Mouse (Mus musculus) embryonic fibroblast, embryonic 13.5 days (primary cell): Measurements from ENCODE around the gene Usp51. TPM values are rescaled to one million over a fixed set of nuclear protein-coding genes. Genes with fewer than 3 reads are reported as not detected.
A peak's percentile ranks its signal among the peaks of the same experiment; 100 is the strongest.
"Not testable (repeated sequence)": the region's sequence is repeated elsewhere in the genome, so short reads cannot be mapped to it uniquely, and the experiment has no call there.

ENCODE experiments used
- H3K27ac ChIP-seq: 2 replicates; pipeline ENCODE4 v1.5.1; 2012; ENCODE audit warnings: low read length, control low read depth, inconsistent platforms; ENCODE audit not compliant: insufficient read depth
- H3K4me1 ChIP-seq: 2 replicates; pipeline ENCODE4 v1.6.1; 2011; ENCODE audit warnings: low read length; ENCODE audit not compliant: control insufficient read depth, insufficient read depth
- H3K4me3 ChIP-seq: 2 replicates; pipeline ENCODE4 v1.5.1; 2011; ENCODE audit warnings: mild to moderate bottlenecking, control low read depth, low read length; ENCODE audit not compliant: insufficient read depth
- CTCF ChIP-seq: IDR thresholded peaks from 2 replicates; pipeline ENCODE4 v1.5.1; 2011; ENCODE audit warnings: mild to moderate bottlenecking, control low read depth, low read length, moderate library complexity, borderline replicate concordance; ENCODE audit not compliant: insufficient read depth
- POLR2A ChIP-seq: IDR thresholded peaks from 2 replicates; pipeline ENCODE4 v1.6.1; 2011; ENCODE audit warnings: low read depth, mild to moderate bottlenecking, control low read depth, low read length, moderate library complexity
- polyA plus RNA-seq: library from polyadenylated mRNA; stranded (reverse); fragments of >200 nt; gene quantifications from 2 replicates; pipeline ENCODE4 v1.2.4, GENCODE M21; 2011; ENCODE audit warnings: low read depth; ENCODE audit not compliant: missing spikeins, insufficient read length

Gene Usp51
- 0.23 and 0.37 TPM in 2 replicates for polyA plus RNA-seq

GRCm38 (mm10) chrX:153006387-153006841 lies at the start of gene Usp51:
TSS of gene Usp51 (plus strand) at chrX:153006469.
- TF ChIP-seq POLR2A (no peak), CTCF (peak; percentile 65; the same call in 1 of the 2 replicates)
- Histone ChIP-seq H3K27ac (no peak within 1 kb of the TSS), H3K4me3 (peak within 1 kb of the TSS; percentile 73)

GRCm38 (mm10) chrX:152969606-152970005 lies 36.7 kb upstream of the Usp51 start:
- TF ChIP-seq CTCF (no peak), POLR2A (no peak)
- no peak overlapping the region for H3K27ac ChIP-seq
- H3K4me3 ChIP-seq = no peak overlapping the region
- H3K4me1 ChIP-seq = no peaks in the 10 kb centered on the region

More at GRCm38 (mm10) chrX:153006387-153006841, at the start of gene Usp51:
- H3K4me1 ChIP-seq = no peaks in the 10 kb centered on the region

- not testable (repeated sequence) for H3K27ac ChIP-seq, H3K4me3 ChIP-seq, H3K4me1 ChIP-seq
Observed at GRCm38 (mm10) chrX:152973476-152974203, 32.6 kb upstream of the Usp51 start.

GRCm38 (mm10) chrX:152974204-152974661 lies 32.0 kb upstream of the Usp51 start:
- Histone ChIP-seq H3K4me1 (no peaks in the 10 kb centered on the region), H3K27ac (no peak overlapping the region), H3K4me3 (no peak overlapping the region)
- TF ChIP-seq CTCF (no peak), POLR2A (no peak)

- H3K4me1 ChIP-seq = no peaks in the 10 kb centered on the region
- no peak overlapping the region for H3K27ac ChIP-seq
- H3K4me3 ChIP-seq = no peak overlapping the region
- TF ChIP-seq POLR2A (no peak), CTCF (no peak)
Observed at GRCm38 (mm10) chrX:152976538-152976937, 29.7 kb upstream of the Usp51 start.

- Histone ChIP-seq H3K4me3 (no peak overlapping the region), H3K4me1 (no peaks in the 10 kb centered on the region), H3K27ac (no peak overlapping the region)
- TF ChIP-seq POLR2A (no peak), CTCF (no peak)
Observed at GRCm38 (mm10) chrX:152985009-152985408, 21.3 kb upstream of the Usp51 start.

GRCm38 (mm10) chrX:152989852-152990251 lies 16.4 kb upstream of the Usp51 start:
- not testable (repeated sequence) for H3K27ac ChIP-seq, H3K4me3 ChIP-seq, H3K4me1 ChIP-seq

- not testable (repeated sequence) for H3K4me3 ChIP-seq, H3K27ac ChIP-seq, H3K4me1 ChIP-seq
Observed at GRCm38 (mm10) chrX:152996105-152996504, 10.2 kb upstream of the Usp51 start.

GRCm38 (mm10) chrX:153007021-153007684 lies 884 bp downstream of the Usp51 start:
- peak overlapping the region; percentile 73 for H3K4me3 ChIP-seq
- no peaks in the 10 kb centered on the region for H3K4me1 ChIP-seq
- no peak overlapping the region for H3K27ac ChIP-seq
- TF ChIP-seq POLR2A (peak; percentile 49), CTCF (no peak)

- no peak for TF ChIP-seq POLR2A
- no peak for TF ChIP-seq CTCF
- peak overlapping the region; percentile 73 for H3K4me3 ChIP-seq
- H3K27ac ChIP-seq = no peak overlapping the region
- H3K4me1 ChIP-seq = no peaks in the 10 kb centered on the region
Observed at GRCm38 (mm10) chrX:153007685-153008047, 1.4 kb downstream of the Usp51 start.

GRCm38 (mm10) chrX:153025255-153025654 lies 19.0 kb downstream of the Usp51 start:
- H3K4me1 ChIP-seq, H3K27ac ChIP-seq, H3K4me3 ChIP-seq: not testable (repeated sequence)

GRCm38 (mm10) chrX:153025709-153026108 lies 19.4 kb downstream of the Usp51 start:
- H3K4me3 ChIP-seq, H3K4me1 ChIP-seq, H3K27ac ChIP-seq: not testable (repeated sequence)

- not testable (repeated sequence) for H3K4me3 ChIP-seq, H3K4me1 ChIP-seq, H3K27ac ChIP-seq
Observed at GRCm38 (mm10) chrX:153031547-153031946, 25.3 kb downstream of the Usp51 start.
